Mouse (Mus musculus) midbrain, embryonic 12.5 days (tissue): ENCODE measurements around the gene Syna. TPM values are rescaled to one million over a fixed set of nuclear protein-coding genes. Genes with fewer than 3 reads are reported as not detected.

ENCODE experiments used
- ATAC-seq: fragments of 200-750 bp; cut with Nextera tagmentation; 2 replicates; pipeline ENCODE4 v1.8.0; 2017; ENCODE audit warnings: low read depth, moderate TSS enrichment, moderate library complexity; ENCODE audit not compliant: low FRiP score
- H3K27ac ChIP-seq: fragments of 300-500 bp; sonication (generic); replicated peaks from 2 replicates; pipeline ENCODE4 v1.5.1; 2016; ENCODE audit warnings: mild to moderate bottlenecking
- H3K27me3 ChIP-seq: fragments of 300-500 bp; sonication (generic); 2 replicates; pipeline ENCODE4 v1.6.1; 2016; ENCODE audit warnings: mild to moderate bottlenecking
- H3K36me3 ChIP-seq: fragments of 300-500 bp; sonication (generic); 2 replicates; pipeline ENCODE4 v1.6.1; 2016
- H3K4me1 ChIP-seq: fragments of 300-500 bp; sonication (generic); 2 replicates; pipeline ENCODE4 v1.6.1; 2016
- H3K4me2 ChIP-seq: fragments of 300-500 bp; sonication (generic); replicated peaks from 2 replicates; pipeline ENCODE4 v1.6.1; 2016; ENCODE audit warnings: mild to moderate bottlenecking, moderate library complexity
- H3K4me3 ChIP-seq: fragments of 300-500 bp; sonication (generic); 2 replicates; pipeline ENCODE4 v1.5.1; 2016; ENCODE audit warnings: mild to moderate bottlenecking
- H3K9ac ChIP-seq: fragments of 300-500 bp; sonication (generic); replicated peaks from 2 replicates; pipeline ENCODE4 v1.6.1; 2016; ENCODE audit warnings: mild to moderate bottlenecking, moderate library complexity
- H3K9me3 ChIP-seq: fragments of 300-500 bp; sonication (generic); 2 replicates; pipeline ENCODE4 v1.6.1; 2016; ENCODE audit warnings: mild to moderate bottlenecking
- WGBS: fragments of 180-500 bp; shearing (Covaris S2); methylation state at CpG from one replicate; pipeline ENCODE4 v1.1.7; 2016; 5-methylcytosine and 5-hydroxymethylcytosine counted together
- microRNA-seq: library from miRNA; unstranded; fragments of <30 nt; microRNA quantifications from one replicate; pipeline ENCODE4, GENCODE M21; 2017
- polyA plus RNA-seq: library from polyadenylated mRNA; unstranded; fragments of >200 nt; fragmentation: Nextera tagmentation; extraction: Ambion mirVana; gene quantifications from 2 replicates; pipeline ENCODE4 v1.2.1, GENCODE M21; 2016

Gene Syna
- polyA plus RNA-seq, 1 experiment from 2014 or later = 0.13 TPM

DNA sequence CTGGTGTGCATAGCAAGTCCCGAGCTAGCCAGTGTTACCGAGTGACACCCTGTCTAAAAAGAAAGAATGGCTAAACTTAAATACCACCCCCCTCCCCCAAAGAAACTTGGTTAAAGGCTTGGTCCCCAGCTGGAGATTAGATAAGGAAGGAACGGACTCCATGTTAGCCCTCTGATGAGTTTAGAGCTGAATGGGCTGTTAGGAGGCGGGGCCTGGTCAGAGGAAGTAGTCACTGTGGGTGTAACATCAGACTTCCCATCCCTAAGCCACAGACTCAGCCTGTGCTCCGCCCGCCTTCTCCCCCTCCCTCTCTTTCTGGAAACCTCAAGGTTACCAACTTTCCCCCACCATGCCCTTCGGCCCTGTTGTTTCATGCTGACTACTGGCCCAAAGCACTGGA lies 38.2 kb downstream of the Syna start:
- H3K9me3 ChIP-seq = no peaks in the 10 kb centered on the region
- H3K27ac ChIP-seq = no peak overlapping the region
- H3K9ac ChIP-seq = no peak overlapping the region
- peaks cover 80% of the 10 kb centered on the region for H3K36me3 ChIP-seq
- no peaks in the 10 kb centered on the region for H3K4me1 ChIP-seq
- no peaks in the 10 kb centered on the region for H3K27me3 ChIP-seq
- 90% methylated on average over 7 of the region's 7 CpGs for WGBS
- H3K4me2 ChIP-seq = no peak overlapping the region
- no peak for ATAC-seq
- H3K4me3 ChIP-seq = no peak overlapping the region

DNA sequence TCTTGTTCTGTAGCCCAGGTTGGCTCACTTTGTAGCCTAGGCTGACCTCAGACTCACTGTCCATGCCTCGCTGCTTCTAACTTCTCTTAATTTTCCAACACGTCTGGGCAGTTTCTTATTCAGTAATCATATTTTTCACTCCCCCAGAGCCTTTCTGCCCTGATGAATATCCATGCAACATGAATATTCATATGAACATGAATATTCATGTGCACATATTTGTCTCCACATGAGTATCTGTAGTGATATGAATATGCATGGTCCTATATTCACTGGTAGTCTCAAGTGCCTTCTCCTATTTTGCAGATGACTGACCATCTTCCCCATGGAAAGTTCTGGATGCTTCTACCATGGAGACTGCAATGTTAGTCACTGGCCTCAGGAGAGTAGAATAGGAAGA lies 38.8 kb downstream of the Syna start:
- ATAC-seq = no peak
- WGBS = 80% methylated on average over 2 of the region's 2 CpGs
- Histone ChIP-seq H3K27ac (no peak overlapping the region), H3K9ac (no peak overlapping the region), H3K9me3 (no peaks in the 10 kb centered on the region), H3K4me2 (no peak overlapping the region), H3K4me1 (no peaks in the 10 kb centered on the region), H3K27me3 (no peaks in the 10 kb centered on the region), H3K36me3 (peaks cover 82% of the 10 kb centered on the region), H3K4me3 (no peak overlapping the region)

DNA sequence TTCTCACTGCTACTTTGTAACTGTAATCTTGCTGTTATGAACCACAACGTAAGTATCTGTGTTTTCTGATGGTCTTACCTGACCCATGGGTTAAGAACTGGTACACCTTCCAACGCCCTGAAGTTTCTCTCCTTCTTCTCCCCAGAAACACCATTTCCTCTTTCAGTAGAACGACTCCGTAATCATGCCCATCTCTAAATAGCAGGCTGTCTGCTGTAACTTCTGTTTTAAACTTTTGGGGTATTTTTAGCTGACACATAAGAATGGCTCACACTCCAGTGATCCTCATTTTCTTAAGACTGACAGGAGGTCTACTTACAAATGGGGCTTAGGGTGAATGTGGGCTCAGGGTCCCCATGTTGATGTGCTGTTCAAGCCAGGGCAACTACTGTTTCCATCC lies 39.9 kb downstream of the Syna start:
- WGBS = 97% methylated on average over 4 of the region's 4 CpGs
- no peaks in the 10 kb centered on the region for H3K9me3 ChIP-seq
- ATAC-seq = no peak
- H3K4me2 ChIP-seq = no peak overlapping the region
- H3K36me3 ChIP-seq = peaks cover 86% of the 10 kb centered on the region
- H3K27me3 ChIP-seq = no peaks in the 10 kb centered on the region
- H3K4me1 ChIP-seq = no peaks in the 10 kb centered on the region
- H3K4me3 ChIP-seq = no peak overlapping the region
- no peak overlapping the region for H3K27ac ChIP-seq
- H3K9ac ChIP-seq = no peak overlapping the region

DNA sequence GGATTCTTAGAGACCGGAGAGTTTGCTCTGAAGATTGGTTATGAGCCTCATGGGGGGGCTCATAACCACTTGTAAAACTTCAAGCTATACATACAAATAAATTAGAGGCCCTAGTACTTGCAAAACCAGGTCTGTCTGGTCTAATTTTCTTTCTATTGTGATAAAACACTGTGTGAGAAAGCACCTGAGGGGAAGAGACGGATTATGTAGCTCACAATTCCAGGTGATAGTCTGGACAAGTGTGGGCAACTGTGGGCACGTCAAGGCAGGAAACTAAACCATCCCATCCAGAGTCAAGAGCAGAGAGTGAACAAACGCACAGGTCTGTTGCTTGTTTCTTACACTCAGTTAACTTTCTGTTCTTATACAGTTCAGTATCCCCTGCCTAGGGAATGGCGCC lies 40.5 kb downstream of the Syna start:
- Histone ChIP-seq H3K27me3 (no peaks in the 10 kb centered on the region), H3K36me3 (peaks cover 89% of the 10 kb centered on the region), H3K4me2 (no peak overlapping the region), H3K4me3 (no peak overlapping the region), H3K9me3 (no peaks in the 10 kb centered on the region), H3K9ac (no peak overlapping the region), H3K27ac (no peak overlapping the region), H3K4me1 (no peaks in the 10 kb centered on the region)
- no peak for ATAC-seq
- 95% methylated on average over 5 of the region's 5 CpGs for WGBS

DNA sequence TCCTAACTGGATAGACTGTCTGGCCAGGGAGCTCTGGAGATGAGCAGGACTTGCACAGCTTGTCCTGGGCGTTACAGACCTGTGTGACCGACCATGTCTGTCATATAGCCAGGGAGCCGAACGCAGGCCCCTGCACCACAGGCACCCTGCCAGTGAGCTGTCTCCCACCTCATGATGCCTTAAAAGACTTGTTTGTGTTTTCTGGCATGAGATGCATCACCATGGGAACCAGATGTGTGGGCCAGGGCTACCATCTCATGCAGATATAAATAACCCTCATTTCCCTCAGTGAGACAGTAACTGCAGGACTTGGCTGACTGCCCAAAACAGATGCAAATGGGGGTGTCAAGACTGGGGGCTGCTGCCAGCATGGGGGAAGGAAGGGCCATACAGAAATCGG lies 47.9 kb downstream of the Syna start:
- H3K36me3 ChIP-seq = peaks cover 91% of the 10 kb centered on the region
- no peaks in the 10 kb centered on the region for H3K9me3 ChIP-seq
- ATAC-seq = no peak
- no peak overlapping the region for H3K9ac ChIP-seq
- H3K27me3 ChIP-seq = no peaks in the 10 kb centered on the region
- H3K4me2 ChIP-seq = no peak overlapping the region
- WGBS = 91% methylated on average over 5 of the region's 5 CpGs
- no peak overlapping the region for H3K27ac ChIP-seq
- no peak overlapping the region for H3K4me3 ChIP-seq
- no peaks in the 10 kb centered on the region; the same call in 1 of the 2 replicates for H3K4me1 ChIP-seq

DNA sequence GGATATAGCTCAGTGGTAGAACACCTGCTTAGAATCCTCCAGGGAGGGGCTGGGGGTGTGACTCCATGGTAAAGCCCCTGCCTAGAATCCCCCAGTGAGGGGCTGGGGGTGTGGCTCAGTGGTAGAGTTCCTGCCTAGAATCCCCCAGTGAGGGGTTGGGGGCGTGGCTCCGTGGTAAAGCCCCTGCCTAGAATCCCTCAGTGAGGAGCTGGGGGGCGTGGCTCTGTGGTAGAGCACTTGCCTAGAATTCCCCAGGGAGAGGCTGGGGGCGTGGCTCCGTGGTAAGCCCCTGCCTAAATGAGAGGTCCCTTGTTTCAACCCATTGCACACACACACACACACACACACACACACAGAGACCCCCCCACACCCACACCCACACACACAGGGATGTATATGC lies 49.7 kb downstream of the Syna start:
- Histone ChIP-seq H3K9ac (no peak overlapping the region), H3K9me3 (no peaks in the 10 kb centered on the region), H3K4me1 (no peaks in the 10 kb centered on the region; the same call in 1 of the 2 replicates), H3K27ac (no peak overlapping the region), H3K4me3 (no peak overlapping the region), H3K36me3 (peaks cover 73% of the 10 kb centered on the region), H3K4me2 (no peak overlapping the region), H3K27me3 (no peaks in the 10 kb centered on the region)
- WGBS = 92% methylated on average over 5 of the region's 5 CpGs
- ATAC-seq = no peak

DNA sequence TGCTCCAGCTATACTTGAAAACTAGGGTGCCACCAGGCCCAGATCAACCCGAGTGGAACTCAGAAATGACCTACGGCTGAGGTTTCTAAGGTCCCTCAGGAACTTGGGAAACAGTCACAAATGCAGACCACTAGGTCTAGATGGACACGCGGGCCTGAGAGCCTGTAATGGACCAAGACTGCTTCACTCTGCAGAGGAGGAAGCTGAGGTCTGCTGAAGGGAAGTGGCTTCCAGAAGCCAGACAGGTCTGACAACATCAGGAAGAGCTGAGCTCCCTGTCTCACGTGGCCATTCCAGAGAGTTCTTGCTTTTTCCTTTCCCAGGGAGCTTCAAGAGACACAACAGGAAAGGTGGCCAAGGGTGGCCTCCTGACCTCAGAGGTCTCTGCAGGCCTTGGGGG lies 51.0 kb downstream of the Syna start:
- Histone ChIP-seq H3K4me2 (no peak overlapping the region), H3K27ac (no peak overlapping the region), H3K9me3 (no peaks in the 10 kb centered on the region), H3K36me3 (peaks cover 72% of the 10 kb centered on the region), H3K27me3 (no peaks in the 10 kb centered on the region), H3K4me3 (no peak overlapping the region), H3K9ac (no peak overlapping the region), H3K4me1 (no peaks in the 10 kb centered on the region; the same call in 1 of the 2 replicates)
- 87% methylated on average over 5 of the region's 5 CpGs for WGBS
- no peak for ATAC-seq

Small RNA genes lying within 50 kb of the gene (microRNA-seq; reads per million reads assigned to microRNA genes)
- not detected for gene Mir7228

Other genes starting within 250 kb of the Syna start
- gene Gtf2i, start 245.4 kb downstream of the Syna start, polyA plus RNA-seq = 220 and 243 TPM in 2 replicates
- gene Gtf2ird1, start 103.5 kb downstream of the Syna start, polyA plus RNA-seq = 120 and 122 TPM in 2 replicates
- gene Clip2, start 7.7 kb downstream of the Syna start, polyA plus RNA-seq = 11.4 and 11.9 TPM in 2 replicates
- 264 and 268 TPM in 2 replicates for gene Rfc2, start 21.2 kb upstream of the Syna start, polyA plus RNA-seq
- gene Lat2, start 54.9 kb upstream of the Syna start, polyA plus RNA-seq = 3.4 and 3.6 TPM in 2 replicates
- gene Eif4h, start 79.3 kb upstream of the Syna start, polyA plus RNA-seq = 441 and 455 TPM in 2 replicates
- gene Limk1, start 128.4 kb upstream of the Syna start, polyA plus RNA-seq = 16.7 and 17.7 TPM in 2 replicates
- gene Eln, start 187.2 kb upstream of the Syna start, polyA plus RNA-seq = 3.8 and 4.0 TPM in 2 replicates